Mouse (Mus musculus) monocyte, adult 2 months (primary cell): ENCODE measurements around the gene Pip5k1c.
A peak's percentile ranks its signal among the peaks of the same experiment; 100 is the strongest.

Source experiments
- DNase-seq, 2 experiments: peaks; one replicate each; pipeline ENCODE4 v3.0.0; 2022; ENCODE audit warnings: low spot score in 2 of 2, low read depth in 1 of 2

The Pip5k1c gene

DNA sequence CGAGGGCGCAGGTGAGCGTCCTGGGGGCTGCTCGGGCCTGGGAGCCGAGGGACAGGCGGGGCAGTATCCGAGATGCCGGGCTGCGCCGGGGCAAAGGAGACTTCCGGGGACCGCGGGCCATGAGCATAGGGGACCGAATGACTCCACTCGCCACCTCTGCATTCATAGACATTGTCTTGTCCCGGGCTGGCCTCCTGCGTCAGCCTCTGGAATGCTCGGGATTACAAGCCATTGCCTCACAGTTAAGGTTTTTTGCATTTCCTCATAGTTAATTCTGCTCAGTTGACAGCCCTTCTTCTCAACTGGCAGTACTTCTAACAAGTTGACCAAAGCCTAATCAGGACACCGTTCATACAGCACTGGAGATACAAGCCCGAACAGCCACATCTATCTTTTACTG, 28.7 kb downstream of the Pip5k1c start:
- no peak for DNase-seq

DNA sequence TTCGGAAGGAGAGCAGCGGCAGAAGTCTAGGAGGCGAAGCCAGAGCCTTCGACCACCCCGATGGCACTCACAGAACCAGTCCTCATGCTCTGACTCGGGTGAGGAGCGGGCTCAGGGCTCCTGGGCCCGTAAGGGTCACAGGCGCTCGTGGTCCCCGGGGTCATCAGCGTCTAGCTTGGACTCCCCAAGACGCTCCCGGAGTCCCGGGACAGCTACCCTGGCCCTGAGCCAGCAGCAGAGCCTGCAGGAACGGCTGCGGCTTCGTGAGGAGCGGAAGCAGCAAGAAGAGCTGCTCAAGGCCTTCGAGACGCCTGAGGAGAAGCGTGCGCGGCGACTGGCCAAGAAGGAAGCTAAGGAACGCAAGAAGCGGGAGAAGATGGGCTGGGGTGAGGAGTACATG, 29.7 kb downstream of the Pip5k1c start:
- DNase-seq, result no peak

DNA sequence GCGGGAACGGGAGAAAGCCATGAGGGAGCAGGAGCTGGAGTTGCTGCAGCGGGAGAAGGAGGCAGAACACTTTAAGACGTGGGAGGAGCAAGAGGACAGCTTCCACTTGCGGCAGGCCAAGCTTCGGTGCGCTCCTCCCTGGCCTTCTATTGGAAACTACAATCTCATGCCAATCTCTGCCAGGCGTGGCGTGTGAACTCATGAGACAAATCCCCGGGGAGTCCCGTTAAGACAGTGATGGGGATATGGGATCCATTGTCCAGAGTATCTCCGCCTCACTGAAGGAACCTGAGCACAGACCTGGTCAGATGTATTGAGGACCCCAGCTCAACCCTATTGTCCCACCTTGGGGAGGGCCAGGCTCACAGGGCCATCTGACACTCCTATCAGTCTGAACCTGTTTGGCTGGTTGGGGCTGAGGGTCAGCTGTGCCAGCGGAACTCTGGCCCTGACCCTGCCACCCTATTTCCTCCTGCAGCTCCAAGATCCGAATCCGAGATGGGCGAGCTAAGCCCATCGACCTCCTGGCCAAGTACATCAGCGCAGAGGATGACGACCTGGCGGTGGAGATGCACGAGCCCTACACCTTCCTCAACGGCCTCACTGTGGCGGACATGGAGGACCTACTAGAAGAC, 30.5 kb downstream of the Pip5k1c start:
- no peak for DNase-seq

DNA sequence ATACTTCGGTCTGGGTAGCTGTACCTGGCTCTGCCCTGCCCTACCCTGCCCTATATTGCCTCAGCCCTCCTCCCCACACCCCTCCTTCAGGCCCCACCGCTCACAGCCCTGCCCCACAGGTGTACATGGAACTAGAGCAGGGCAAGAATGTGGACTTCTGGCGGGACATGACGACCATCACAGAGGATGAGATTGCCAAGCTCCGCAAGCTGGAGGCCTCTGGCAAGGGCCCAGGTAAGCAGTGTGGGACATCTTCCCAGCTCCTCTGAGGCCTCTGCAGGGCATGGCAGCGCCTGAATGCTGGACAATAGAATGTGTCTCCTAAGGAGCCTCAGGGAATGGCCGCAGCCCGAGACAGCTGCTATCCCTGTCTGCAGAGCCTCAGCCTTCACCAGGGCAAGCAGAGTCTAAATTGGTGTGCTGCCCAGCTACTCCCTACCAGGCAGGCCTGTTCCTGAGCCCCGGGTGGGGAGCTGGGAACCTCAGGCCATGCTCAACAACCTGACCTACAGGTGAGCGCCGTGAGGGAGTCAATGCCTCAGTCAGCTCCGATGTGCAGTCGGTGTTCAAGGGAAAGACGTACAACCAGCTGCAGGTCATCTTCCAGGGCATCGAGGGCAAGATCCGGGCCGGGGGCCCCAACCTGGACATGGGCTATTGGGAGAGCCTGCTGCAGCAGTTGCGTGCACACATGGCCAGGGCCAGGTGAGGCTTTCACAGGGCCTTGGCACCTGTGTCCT, 31.2 kb downstream of the Pip5k1c start:
- no peak for DNase-seq

DNA sequence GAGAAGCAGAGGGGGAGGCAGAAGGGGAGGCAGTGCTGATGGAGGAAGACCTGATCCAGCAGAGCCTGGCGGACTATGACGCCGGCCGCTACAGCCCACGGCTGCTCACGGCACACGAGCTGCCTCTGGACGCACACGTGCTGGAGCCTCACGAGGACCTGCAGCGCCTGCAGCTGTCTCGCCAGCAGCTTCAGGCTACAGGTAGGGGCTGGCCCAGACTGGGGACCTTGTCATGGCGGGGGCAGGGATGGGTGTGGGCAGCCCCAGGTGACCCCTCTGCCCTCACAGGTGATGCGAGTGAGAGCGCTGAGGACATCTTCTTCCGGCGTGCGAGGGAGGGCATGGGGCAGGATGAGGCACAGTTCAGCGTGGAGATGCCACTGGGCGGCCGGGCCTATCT, 32.4 kb downstream of the Pip5k1c start:
- DNase-seq, result no peak

DNA sequence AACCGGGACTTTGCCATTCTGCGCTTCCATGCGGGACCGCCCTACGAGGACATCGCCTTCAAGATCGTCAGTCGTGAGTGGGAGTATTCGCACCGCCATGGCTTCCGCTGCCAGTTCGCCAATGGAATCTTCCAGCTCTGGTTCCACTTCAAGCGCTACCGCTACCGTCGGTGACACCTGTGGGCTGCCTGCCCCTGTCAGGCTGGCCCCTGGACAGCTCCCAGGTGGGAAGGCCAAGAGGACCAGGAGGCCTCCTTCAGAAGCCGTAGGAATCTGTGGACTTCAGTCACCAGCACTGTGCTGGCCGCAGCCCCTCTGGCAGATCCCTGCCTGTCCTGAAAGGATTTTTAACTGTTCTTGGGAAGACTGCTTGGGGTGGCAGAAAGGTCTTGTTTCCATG, 33.0 kb downstream of the Pip5k1c start:
- DNase-seq, result no peak

DNA sequence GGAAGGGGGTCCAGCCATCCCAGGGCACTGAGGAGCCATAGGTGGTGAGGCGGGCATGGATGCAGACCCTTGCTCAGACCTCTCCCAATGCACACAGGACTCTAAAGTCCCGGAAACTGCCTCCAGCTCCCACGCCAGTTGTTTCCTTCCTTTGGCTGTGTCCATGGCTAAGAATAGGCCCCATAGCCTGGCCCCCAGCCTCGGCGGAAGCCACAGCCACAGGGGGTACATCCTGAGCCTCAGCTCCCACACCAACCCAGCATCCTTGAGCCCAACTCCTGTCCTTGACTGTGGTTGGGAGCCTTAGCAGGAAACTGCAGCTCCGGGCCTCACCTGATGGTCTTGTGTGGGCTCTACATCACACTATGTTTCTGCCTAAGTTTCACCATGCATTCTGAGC, 34.1 kb downstream of the Pip5k1c start:
- DNase-seq, result no peak

DNA sequence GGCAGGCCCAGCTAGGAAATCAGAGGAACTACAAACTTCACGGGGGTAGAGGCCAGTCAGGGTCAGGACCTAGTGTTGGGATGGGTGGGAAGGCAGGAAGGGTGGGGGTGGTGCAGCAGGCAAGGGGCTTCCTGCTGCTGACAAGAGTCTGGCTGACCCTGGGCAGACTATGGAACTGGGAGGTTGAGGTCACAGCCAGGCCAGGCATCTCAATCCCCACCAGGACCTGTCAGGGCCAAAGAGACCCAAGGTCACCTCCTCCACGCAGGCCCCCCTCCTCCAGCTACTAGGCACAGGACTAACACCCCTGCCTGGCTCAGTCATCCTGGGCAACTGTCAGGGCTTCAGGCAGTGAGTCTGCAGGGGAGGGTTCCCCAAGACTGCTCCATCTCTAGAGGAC, 35.2 kb downstream of the Pip5k1c start:
- DNase-seq, result no peak

DNA sequence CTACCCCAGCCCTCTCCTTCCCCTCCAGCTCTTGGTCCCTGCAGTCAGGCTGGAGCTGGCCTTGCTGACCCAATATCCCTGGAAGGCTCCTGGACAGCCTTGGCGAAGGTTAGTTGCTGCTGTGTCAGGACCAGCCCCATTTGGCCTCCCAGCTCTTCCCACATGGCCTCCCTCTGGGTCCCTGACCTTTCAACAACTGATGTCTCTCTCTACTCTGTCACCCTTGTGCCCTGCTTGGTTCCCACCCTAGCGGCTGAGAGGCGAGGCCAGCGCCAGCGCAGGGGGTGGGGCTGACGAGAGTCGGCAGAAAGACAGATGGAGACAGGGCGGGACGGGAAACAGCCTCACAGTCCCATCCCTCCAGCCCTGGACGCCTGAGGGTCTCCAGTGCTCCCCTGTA, 35.6 kb downstream of the Pip5k1c start, which contains the start of gene Tbxa2r:
Tbxa2r (plus strand) TSS at position 346 of the 400 bp plus-strand sequence.
- DNase-seq, result no peak

DNA sequence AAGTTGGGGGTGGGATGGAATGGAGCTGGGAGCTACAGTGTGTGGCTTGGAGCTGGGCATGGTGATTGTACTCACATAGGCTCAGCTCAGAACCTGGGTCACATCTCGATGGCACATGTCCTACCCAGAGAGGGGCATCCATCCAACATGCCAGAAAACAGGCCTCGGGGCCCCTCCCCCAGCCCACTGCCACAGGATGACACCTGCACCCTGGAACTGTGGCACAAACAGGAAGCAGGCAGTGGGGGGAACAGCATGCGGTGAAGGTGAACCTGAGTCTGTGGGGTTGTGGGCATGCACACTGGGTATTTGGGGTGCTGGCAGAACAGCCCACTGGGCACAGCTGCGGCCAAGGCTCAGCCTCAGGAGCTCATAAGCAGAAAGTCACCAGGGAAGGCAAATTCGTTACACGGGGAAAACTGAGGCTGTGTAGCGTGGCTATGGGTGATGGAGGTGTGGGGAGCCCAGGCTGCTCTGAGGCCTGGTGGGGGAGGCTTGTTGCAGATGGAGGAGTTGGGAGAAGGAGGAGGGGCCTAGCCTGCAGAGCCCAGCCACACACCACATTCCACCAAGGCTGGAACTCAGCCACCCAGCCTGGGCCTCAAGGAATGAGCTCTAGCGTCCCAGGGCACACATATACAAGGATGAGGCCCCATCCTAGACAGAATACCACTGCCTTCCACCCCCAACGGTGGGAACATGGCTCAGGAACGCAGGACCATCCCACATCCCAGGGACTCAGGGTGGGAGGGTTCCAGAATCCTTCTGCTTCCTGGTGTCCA, 36.6 kb downstream of the Pip5k1c start:
- DNase-seq, result no peak

DNA sequence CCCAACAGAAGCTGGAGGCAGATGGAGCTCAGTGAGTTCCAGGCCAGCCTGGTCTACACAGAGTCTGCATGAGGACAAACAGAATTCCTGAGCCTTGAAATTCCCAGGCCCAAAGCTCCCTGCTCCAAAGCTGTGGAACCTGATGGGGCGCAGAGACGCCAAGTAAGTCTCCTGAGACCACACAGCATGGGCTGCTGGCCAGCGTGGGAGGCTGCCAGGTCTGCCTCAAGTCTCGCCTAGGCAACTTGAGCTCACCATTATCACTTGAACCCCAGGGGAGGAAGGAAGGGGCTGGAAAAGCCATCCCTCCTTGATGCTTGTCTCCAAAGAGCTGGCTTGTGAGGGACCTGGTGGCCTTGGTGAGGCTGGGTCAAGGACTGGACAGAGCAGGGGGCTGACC, 37.2 kb downstream of the Pip5k1c start:
- no peak for DNase-seq

DNA sequence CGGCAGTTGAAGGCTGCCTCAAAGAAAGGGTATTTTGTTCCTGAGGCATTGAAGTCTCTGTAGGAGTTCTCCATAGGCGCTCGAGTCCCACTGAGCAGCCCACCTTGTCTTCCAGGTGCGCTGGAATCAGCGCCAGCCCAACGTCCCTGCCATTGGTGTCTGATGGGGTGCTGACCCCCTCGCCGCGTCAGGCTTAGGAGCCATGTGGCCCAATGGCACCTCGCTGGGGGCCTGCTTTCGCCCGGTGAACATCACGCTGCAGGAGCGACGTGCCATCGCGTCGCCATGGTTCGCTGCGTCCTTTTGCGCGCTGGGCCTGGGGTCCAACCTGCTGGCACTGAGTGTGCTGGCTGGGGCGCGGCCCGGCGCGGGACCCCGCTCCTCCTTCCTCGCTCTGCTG, 39.5 kb downstream of the Pip5k1c start:
- no peak for DNase-seq

DNA sequence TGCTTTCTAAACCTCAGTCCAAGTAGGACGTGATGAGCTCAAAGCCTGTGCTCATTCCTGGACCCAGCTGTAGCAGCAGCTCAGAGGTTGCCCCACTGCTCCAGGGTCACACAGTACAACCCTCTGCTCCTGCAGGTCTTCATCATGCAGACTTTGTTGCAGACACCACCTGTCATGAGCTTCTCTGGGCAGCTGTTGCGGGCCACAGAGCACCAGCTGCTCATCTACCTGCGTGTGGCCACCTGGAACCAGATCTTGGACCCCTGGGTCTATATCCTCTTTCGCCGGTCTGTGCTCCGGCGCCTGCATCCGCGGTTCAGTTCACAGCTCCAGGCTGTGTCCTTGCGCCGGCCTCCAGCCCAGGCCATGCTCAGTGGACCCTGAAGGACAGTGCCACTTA, 41.6 kb downstream of the Pip5k1c start:
- DNase-seq, result no peak

DNA sequence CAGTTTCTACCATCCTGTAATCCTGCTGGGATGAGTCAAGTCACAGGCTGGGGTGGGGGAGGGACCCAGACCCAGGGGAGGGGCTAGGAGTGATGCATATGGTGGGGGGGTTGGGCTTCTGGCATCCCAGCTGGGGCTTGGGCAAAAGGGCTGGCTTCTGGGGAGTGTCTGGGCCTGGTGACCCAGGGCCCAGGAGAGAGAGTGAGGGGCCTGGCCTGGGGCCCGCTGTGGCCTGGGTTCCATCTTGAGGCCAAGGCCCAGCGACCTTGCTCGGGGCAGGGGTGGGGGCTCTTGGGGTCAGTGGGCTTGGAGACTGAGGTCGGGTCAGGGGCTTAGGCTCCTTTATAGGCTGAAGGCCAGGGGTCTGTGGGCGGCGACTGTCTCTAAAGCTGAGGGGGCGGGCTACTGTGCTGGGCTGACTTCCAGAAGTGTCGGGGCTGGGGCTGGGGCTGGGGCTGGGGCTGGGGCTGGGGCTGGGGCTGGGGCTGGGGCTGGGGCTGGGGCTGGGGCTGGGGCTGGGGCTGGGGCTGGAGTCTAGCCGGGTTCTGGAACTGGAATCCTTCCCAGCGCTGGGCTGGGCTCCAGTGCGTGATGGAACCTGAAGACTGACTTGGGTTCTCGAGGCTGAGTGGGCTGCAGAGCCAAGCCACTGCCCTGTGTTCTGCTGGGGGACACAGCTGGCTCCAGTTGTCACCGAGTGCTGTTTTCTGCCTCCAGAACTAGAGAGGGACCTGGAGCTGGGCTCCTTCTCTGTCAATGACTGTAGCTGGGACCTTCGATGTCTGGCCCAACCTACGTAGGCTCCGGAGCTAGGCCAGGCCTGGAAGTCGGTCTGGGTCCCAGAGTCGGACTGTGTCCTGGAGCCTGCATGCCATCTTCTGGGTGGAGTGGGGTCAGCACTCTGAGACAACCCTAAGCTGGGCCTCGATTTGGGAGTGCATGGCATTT, 42.9 kb downstream of the Pip5k1c start:
- no peak for DNase-seq

DNA sequence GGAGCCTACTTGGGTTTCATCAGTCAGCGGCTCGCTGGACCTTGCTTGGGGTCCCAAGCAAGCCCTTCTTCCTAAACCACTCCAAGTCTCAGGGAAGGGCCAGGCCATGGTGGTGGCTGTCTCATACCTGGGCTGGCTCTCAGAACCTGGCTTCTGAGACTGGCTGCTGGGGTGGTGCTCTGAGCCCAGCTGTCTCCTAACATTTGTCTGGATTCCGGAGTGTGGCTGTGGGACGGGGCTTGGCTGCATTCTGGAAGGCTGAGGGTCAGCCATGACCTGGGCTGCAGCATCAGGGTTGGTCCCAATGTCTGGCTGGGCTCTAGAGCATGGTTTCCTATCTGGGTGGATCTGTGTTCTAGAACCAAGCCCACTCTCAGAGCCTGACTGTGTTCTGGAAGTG, 43.8 kb downstream of the Pip5k1c start:
- DNase-seq, result no peak

DNA sequence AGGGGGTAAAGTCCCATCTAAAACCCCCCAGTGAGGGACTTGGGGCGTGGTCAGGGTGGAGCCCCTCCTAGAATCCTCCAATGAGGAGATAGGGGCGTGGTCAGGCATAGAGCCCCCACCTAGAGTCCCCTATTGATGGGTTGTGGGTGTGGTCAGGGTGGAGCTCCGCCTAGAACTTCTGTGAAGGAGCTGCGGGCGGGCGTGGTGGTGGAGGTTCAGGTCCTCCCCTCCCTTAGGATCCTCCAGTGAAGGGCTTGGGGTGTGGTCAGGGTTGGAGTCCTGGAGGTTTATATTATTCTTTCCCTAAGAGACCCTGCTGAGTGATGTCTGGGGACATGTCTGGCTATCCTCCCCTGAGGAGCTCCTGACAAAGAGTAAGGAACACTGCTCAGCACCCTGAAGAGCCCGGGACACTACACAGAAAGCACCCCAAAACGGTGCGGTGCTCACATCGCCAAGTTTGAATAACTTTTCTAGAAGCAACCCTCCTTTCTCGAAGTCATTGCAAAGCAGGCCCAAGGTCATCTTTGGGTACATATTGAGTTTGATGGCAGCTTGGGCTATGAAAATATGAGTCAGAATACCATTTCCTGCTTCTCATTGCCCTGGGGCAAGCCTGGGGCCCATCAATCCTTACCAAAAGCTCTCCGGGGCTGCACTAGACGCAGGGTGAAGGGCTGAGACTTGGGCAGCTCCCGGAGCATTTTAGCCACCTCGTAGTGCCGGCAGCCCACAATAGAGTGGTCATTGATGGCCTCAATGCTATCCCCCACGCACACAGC, 48.0 kb downstream of the Pip5k1c start:
- no peak for DNase-seq

DNA sequence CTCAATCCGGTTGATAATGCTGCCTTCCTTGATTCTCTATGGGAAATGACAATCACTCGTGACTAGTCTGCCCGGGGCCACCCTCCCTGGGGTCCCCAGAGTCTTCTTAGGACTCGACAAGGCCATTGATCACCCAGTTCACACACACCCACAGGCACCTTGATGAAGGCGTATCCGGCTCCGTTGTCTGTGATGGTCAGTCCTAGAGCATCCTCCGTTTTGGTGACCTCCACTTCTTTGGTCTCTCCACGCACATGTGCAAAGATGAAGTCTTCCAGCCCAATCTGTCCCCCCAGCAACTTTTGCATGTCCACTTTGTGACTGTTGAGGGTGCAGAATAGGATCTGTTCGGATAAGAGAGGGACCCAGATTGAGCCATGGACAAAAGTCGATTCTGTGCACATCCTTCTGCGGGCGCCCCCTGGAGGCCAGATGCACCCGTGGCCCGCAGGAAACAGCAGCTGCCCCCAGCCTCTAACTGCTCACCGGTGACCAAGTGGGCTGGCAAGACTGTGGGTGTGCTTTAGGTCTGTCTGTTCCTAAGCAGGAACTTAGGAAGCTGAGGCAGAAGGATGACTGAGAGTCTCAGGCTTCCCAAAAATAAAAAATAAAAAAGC, 48.7 kb downstream of the Pip5k1c start:
- DNase-seq, result peak in 1 of 2 experiments; percentile 58

DNA sequence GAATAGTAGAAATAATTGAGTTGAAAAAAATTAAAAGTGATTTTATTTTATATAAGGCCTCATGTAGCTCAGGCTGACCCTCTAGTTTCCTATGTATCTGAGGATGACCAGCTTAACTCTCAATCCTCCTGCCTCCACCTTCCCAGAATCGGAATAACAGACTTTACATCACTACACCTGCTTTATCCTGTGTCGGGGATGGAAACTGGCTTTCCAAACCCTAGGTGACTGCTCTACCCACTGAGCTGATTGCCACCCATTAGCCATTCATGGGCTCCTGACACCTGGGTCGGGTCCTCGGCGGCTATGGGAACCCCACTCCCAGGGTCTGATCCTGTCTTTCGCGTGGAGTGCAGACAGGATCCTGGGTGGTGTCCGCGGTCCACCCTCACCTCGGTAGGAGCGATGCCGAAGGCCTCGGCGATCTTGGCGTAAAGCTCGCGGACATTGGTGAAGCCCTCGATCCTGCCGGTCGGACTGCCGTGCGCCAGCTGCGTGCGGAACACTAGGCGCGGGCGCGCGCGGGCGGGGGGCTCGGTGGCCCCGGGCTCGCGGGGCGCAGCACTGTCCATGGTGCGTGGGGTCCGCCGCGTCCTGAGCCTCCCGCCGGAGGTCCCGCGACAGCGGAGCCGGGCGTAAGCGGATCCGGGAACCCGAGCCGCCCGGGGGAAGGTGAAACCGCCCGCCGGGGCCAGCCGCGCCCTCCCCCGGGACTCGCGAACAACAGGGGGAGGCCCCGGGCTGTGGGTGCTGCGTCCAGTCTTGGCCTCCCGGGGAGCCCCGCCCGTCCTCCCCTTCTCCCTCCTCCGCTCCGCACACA, 50.1 kb downstream of the Pip5k1c start, which contains the start of gene Gipc3:
Gipc3 (minus strand) TSS at position 581 of the 820 bp plus-strand sequence.
- DNase-seq, result no peak
